Comparison of ENCODE assay signal across 8 mouse cellular contexts in genomic region chr10:75643741-75644343, GRCm38 (mm10). TPM values are rescaled to one million over a fixed set of nuclear protein-coding genes. Genes with fewer than 3 reads are reported as not detected.
A peak's percentile ranks its signal among the peaks of the same experiment; 100 is the strongest.
DNase-seq lines count a peak whose midpoint lies in the region; ATAC-seq and TF ChIP-seq lines count a peak whose summit lies in the region.

TSS of gene Susd2 (minus strand) at chr10:75644008.

- ATAC-seq in heart, embryonic 13.5 days (ENCODE audit: extremely low read depth, insufficient number of reproducible peaks, low FRiP score, low TSS enrichment), result no peak; the same call in 1 of the 2 replicates
- peak; percentile 92 for ATAC-seq in kidney, postnatal 0 days (replicated peaks; ENCODE audit: low FRiP score, low read depth)

- peak within 1 kb of the TSS; percentile 56 for H3K27ac ChIP-seq in heart, embryonic 13.5 days (replicated peaks)
- H3K27ac ChIP-seq in kidney, postnatal 0 days, result peak within 1 kb of the TSS; percentile 62

- no peaks in the 10 kb centered on the region for H3K27me3 ChIP-seq in heart, embryonic 13.5 days (replicated peaks)
- H3K27me3 ChIP-seq in kidney, postnatal 0 days (ENCODE audit: insufficient read depth, low read length), result no peaks in the 10 kb centered on the region

- H3K9me3 ChIP-seq in heart, embryonic 13.5 days, result no peaks in the 10 kb centered on the region
- no peaks in the 10 kb centered on the region for H3K9me3 ChIP-seq in kidney, postnatal 0 days (replicated peaks; ENCODE audit: low read length)

- TF ChIP-seq CTCF in kidney, postnatal 0 days (IDR thresholded peaks at IDR 0.05; ENCODE audit: low read depth), result no peak

- 5% methylated on average over 11 of the region's 11 CpGs for whole genome bisulfite sequencing in heart, embryonic 13.5 days
- WGBS in kidney, postnatal 0 days, result 9% methylated on average over 11 of the region's 11 CpGs

- H3K36me3 ChIP-seq in heart, embryonic 13.5 days, result peaks cover 32% of the 10 kb centered on the region
- peaks cover 11% of the 10 kb centered on the region; the same call in 1 of the 2 replicates for H3K36me3 ChIP-seq in kidney, postnatal 0 days (ENCODE audit: insufficient read depth, low read length)

- peak within 1 kb of the TSS; percentile 68 for H3K9ac ChIP-seq in heart, embryonic 13.5 days
- H3K9ac ChIP-seq in kidney, postnatal 0 days (ENCODE audit: low read depth, low read length), result peak within 1 kb of the TSS; percentile 23; the same call in 1 of the 2 replicates

- peak within 1 kb of the TSS; percentile 59 for H3K4me2 ChIP-seq in heart, embryonic 13.5 days
- H3K4me2 ChIP-seq in kidney, postnatal 0 days (ENCODE audit: low read length), result peak within 1 kb of the TSS; percentile 30

- H3K4me3 ChIP-seq in heart, embryonic 13.5 days, result peak within 1 kb of the TSS; percentile 13
- no peak within 1 kb of the TSS for H3K4me3 ChIP-seq in kidney, postnatal 0 days (replicated peaks; ENCODE audit: low read depth, low read length)

- peak; percentile 43 for DNase-seq in right cerebral cortex, adult 18-20 months
- DNase-seq in right cerebral cortex, postnatal 36 days (ENCODE audit: low spot score in 2 of 2), result no peak
- DNase-seq in cerebellum, postnatal 10 days, result peak; percentile 84 to 92
- peak; percentile 67 for DNase-seq in kidney, postnatal 0 days (ENCODE audit: low spot score)
- DNase-seq in lung, postnatal 25 days (ENCODE audit: low spot score), result peak; percentile 61
- DNase-seq in spleen, postnatal 14 days (ENCODE audit: low spot score in 2 of 2), result peak; percentile 38 to 49
- DNase-seq in frontal cortex, postnatal 14 days (ENCODE audit: low spot score in 2 of 2), result no peak

- peaks cover 46% of the 10 kb centered on the region for H3K4me1 ChIP-seq in heart, embryonic 13.5 days
- H3K4me1 ChIP-seq in kidney, postnatal 0 days (replicated peaks; ENCODE audit: insufficient read depth, low read length), result no peaks in the 10 kb centered on the region; the same call in none of the 2 replicates

RNA-seq across cellular contexts. Expression of gene Susd2, which starts in this region (rescaled TPM):
- polyA plus RNA-seq in heart, embryonic 13.5 days (2015; fragmentation: Nextera tagmentation; extraction: Ambion mirVana), result 8.2 TPM in 2 replicates
- polyA plus RNA-seq in kidney, postnatal 0 days (2015; fragmentation: Nextera tagmentation; extraction: Ambion mirVana), result 33.7 and 38.7 TPM in 2 replicates

Comparison
In these comparisons a context has a peak if more than half of its experiments do, and no peak if none do; other contexts are left out.
1. DNase-seq: peak in right cerebral cortex, adult 18-20 months (single experiment), cerebellum, postnatal 10 days (2 of 2), kidney, postnatal 0 days (single experiment), lung, postnatal 25 days (single experiment) and spleen, postnatal 14 days (2 of 2); none in right cerebral cortex, postnatal 36 days (0 of 2) and frontal cortex, postnatal 14 days (0 of 2).